Mouse (Mus musculus) E14TG2a.4 (cell line): ENCODE measurements around the gene Celsr3.

Source experiments
- H3K27me3 ChIP-seq: 2 replicates; pipeline ENCODE4 v1.6.1; 2014; ENCODE audit warnings: low read length, control low read depth; ENCODE audit not compliant: insufficient read depth
- H3K36me3 ChIP-seq: 2 replicates; pipeline ENCODE4 v1.6.1; 2014; ENCODE audit warnings: low read length, control low read depth; ENCODE audit not compliant: insufficient read depth
- H3K4me1 ChIP-seq: replicated peaks from 2 replicates; pipeline ENCODE4 v1.6.1; 2014; ENCODE audit warnings: low read depth, low read length, control low read depth
- H3K4me3 ChIP-seq: replicated peaks from 2 replicates; pipeline ENCODE4 v1.5.1; 2014; ENCODE audit warnings: mild to moderate bottlenecking, low read length
- H3K9me3 ChIP-seq: 2 replicates; pipeline ENCODE4 v1.6.1; 2014; ENCODE audit warnings: low read length, control low read depth
- CTCF ChIP-seq: conservative IDR thresholded peaks from 2 replicates; pipeline ENCODE4 v1.5.1; 2014; ENCODE audit warnings: low read length
- NANOG ChIP-seq: IDR thresholded peaks from 2 replicates; pipeline ENCODE4 v1.6.1; 2014; ENCODE audit warnings: borderline replicate concordance, low read length, mixed read lengths
- POU5F1 ChIP-seq: IDR thresholded peaks from 2 replicates; pipeline ENCODE4 v1.6.1; 2014; ENCODE audit warnings: low read length, borderline replicate concordance

The Celsr3 gene

DNA sequence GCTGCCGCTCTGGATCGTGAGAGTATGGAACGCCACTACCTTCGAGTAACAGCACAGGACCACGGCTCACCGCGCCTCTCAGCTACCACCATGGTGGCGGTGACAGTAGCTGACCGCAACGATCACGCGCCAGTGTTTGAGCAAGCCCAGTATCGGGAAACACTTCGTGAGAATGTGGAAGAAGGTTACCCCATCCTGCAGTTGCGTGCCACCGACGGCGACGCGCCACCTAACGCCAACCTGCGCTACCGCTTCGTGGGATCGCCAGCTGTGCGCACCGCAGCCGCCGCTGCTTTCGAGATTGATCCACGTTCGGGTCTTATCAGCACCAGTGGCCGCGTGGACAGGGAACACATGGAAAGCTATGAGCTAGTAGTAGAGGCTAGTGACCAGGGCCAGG is 1.3 kb downstream of the Celsr3 start:
- H3K36me3 ChIP-seq = peaks cover 27% of the 10 kb centered on the region
- TF ChIP-seq NANOG (no peak), CTCF (no peak)
- H3K4me1 ChIP-seq = peaks cover 51% of the 10 kb centered on the region
- no peaks in the 10 kb centered on the region for H3K9me3 ChIP-seq
- peak overlapping the region; percentile 80 for H3K4me3 ChIP-seq
- H3K27me3 ChIP-seq = peaks cover 70% of the 10 kb centered on the region

DNA sequence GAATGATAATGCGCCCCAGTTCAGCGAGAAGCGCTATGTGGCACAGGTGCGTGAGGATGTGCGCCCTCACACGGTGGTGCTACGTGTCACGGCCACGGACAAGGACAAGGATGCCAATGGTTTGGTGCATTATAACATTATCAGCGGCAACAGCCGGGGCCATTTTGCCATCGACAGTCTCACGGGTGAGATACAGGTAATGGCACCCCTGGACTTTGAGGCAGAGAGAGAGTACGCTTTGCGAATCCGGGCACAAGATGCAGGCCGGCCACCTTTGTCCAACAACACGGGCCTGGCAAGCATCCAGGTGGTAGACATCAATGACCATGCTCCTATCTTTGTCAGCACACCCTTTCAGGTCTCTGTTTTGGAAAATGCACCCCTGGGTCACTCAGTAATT is 1.8 kb downstream of the Celsr3 start:
- H3K27me3 ChIP-seq = peaks cover 71% of the 10 kb centered on the region
- no peaks in the 10 kb centered on the region for H3K9me3 ChIP-seq
- peaks cover 55% of the 10 kb centered on the region for H3K4me1 ChIP-seq
- peak overlapping the region; percentile 80 for H3K4me3 ChIP-seq
- TF ChIP-seq NANOG (no peak), CTCF (no peak), POU5F1 (no peak)
- H3K36me3 ChIP-seq = peaks cover 27% of the 10 kb centered on the region

DNA sequence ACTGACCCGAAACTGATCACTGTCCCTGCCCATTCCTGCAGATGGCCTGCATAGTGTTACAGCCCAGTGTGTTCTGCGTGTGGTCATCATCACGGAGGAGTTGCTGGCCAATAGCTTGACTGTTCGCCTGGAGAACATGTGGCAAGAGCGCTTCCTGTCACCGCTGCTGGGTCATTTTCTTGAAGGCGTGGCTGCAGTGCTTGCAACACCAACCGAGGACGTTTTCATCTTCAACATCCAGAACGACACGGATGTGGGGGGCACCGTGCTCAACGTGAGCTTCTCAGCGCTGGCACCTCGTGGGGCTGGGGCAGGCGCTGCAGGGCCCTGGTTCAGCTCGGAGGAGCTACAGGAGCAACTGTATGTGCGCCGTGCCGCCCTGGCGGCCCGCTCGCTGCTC is 5.5 kb downstream of the Celsr3 start:
- TF ChIP-seq CTCF = no peak
- no peak for TF ChIP-seq NANOG
- TF ChIP-seq POU5F1 = no peak
- Histone ChIP-seq H3K4me3 (peak overlapping the region; percentile 84), H3K27me3 (peaks cover 61% of the 10 kb centered on the region), H3K4me1 (peaks cover 36% of the 10 kb centered on the region), H3K9me3 (no peaks in the 10 kb centered on the region), H3K36me3 (peaks cover 64% of the 10 kb centered on the region)

DNA sequence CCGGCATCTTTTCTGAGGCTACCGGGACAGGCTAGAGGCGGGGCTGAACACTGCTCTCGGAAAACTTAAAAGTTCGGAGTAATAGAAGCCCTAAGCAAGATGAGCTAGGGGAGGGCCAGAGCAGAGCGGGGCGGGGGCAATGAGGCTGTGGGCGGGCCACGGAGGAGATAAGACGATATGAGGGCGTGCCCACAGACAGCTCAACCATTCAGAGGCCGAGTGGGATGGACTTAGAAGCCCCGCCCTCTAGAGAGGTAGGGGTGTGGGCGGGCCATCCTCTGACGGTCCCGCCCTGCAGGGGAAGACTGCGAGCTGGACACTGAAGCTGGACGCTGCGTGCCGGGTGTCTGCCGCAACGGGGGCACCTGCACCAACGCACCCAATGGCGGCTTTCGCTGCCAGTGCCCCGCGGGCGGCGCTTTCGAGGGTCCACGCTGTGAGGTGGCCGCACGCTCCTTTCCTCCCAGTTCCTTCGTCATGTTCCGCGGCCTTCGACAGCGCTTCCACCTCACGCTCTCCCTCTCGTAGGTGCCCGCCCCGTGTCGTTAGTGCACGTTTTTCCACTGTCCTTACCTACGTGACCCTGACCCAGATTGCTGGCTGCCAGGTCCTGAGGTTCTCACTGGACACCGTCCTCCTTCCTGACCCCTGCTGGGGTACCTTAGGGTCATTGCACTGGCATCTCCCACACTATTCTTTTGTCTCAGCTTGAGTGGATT is 6.4 kb downstream of the Celsr3 start:
- TF ChIP-seq NANOG = no peak
- TF ChIP-seq POU5F1 = no peak
- no peak for TF ChIP-seq CTCF
- Histone ChIP-seq H3K9me3 (no peaks in the 10 kb centered on the region), H3K4me3 (peak overlapping the region; percentile 84), H3K36me3 (peaks cover 72% of the 10 kb centered on the region), H3K4me1 (peaks cover 29% of the 10 kb centered on the region), H3K27me3 (peaks cover 54% of the 10 kb centered on the region)

DNA sequence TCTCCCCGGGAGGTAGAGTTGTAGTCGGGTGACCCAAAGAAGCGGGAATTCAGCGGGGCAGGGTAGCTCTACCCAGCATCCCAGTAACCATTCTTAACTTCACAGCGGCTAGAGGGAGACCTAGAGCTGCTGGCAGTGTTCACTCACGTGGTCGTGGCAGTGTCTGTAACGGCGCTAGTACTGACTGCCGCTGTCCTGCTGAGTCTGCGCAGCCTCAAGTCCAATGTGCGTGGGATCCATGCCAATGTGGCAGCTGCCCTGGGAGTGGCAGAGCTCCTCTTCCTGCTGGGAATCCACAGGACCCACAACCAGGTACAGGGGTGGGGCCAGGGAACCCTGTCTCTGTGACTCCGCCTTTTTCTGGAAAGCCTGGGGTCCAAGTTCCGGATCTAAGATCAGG is 16.9 kb downstream of the Celsr3 start:
- peak overlapping the region; percentile 67 for H3K4me3 ChIP-seq
- H3K36me3 ChIP-seq = peaks cover 71% of the 10 kb centered on the region
- TF ChIP-seq NANOG (no peak), CTCF (no peak), POU5F1 (no peak)
- H3K4me1 ChIP-seq = peaks cover 65% of the 10 kb centered on the region
- H3K27me3 ChIP-seq = peaks cover 7% of the 10 kb centered on the region; the same call in 1 of the 2 replicates
- H3K9me3 ChIP-seq = no peaks in the 10 kb centered on the region

DNA sequence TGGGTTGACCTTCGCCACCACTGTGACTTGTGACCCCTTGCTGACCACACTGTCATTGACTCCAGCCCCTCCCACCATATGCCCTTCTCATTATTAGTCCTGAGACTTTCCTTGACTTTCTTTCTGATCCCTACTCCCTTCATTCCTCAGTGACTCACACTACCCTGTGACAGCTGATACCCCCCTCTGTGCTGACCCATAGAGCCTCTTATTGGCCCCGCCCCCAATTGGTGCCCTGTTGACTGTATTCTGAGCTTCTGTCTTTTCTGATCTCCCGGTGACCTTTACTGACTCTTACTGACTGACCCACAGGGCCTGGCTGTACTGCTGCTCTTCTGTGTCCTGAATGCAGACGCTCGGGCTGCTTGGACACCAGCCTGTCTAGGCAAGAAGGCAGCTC is 19.3 kb downstream of the Celsr3 start:
- no peak for TF ChIP-seq NANOG
- no peak for TF ChIP-seq POU5F1
- no peak for TF ChIP-seq CTCF
- Histone ChIP-seq H3K27me3 (peaks cover 14% of the 10 kb centered on the region), H3K4me3 (no peak overlapping the region), H3K36me3 (peaks cover 54% of the 10 kb centered on the region), H3K9me3 (no peaks in the 10 kb centered on the region), H3K4me1 (peaks cover 83% of the 10 kb centered on the region)

DNA sequence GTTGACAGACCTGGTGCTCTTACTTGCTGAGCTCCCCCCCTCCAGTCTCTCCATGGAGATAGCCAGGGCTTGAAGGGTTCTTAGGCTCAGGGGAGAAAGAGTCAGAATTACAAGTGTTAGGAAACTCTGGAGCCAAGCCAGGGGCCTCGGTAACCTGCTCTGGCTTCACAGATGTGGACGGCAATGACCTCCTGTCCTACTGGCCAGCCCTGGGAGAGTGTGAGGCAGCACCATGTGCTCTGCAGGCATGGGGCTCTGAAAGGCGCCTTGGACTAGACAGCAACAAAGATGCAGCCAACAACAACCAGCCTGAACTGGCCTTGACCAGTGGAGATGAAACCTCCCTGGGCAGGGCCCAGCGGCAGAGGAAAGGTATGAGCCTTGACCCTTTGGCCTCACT is 21.3 kb downstream of the Celsr3 start:
- TF ChIP-seq POU5F1 (no peak), CTCF (no peak), NANOG (no peak)
- H3K4me1 ChIP-seq = peaks cover 84% of the 10 kb centered on the region
- H3K9me3 ChIP-seq = no peaks in the 10 kb centered on the region
- H3K27me3 ChIP-seq = peaks cover 14% of the 10 kb centered on the region
- peaks cover 41% of the 10 kb centered on the region for H3K36me3 ChIP-seq
- H3K4me3 ChIP-seq = peak overlapping the region; percentile 68; the same call in 1 of the 2 replicates

DNA sequence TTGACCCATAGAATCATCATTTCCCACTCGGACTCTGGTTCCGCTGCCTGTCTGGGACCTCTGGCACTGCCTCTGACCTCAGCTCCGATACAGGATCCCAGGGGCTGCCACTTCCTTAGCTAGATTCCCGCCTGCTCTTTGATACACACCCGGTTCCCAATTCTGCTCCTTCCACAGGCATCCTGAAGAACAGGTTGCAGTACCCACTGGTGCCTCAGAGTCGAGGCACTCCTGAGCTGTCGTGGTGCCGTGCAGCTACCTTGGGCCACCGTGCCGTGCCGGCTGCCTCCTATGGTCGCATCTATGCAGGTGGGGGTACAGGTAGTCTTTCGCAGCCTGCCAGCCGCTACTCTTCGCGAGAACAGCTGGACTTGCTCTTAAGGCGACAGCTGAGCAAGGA is 22.3 kb downstream of the Celsr3 start:
- Histone ChIP-seq H3K4me1 (peaks cover 84% of the 10 kb centered on the region), H3K27me3 (peaks cover 14% of the 10 kb centered on the region), H3K9me3 (no peaks in the 10 kb centered on the region), H3K4me3 (peak overlapping the region; percentile 68), H3K36me3 (peaks cover 41% of the 10 kb centered on the region)
- no peak for TF ChIP-seq CTCF
- TF ChIP-seq POU5F1 = no peak
- no peak for TF ChIP-seq NANOG

DNA sequence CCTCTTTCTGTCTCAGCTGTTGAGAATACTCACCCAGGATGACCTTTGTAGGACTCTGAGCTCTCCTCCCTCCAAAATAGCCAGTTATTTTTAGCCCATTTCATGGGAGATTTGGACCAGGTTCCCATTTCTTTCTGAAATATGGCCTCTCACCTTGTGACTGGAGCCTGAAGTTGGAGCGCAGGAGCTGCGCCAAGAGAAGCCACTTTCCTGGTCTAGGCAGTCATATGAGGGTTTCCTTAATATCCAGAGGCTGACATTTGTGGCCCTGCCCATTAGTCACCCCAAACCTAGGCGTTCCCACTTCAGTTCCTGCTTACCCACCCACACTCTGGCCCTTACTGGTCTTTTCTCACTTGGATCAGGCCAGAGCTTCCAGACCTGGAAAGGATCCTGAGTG is 26.9 kb downstream of the Celsr3 start, which contains the start of gene Slc26a6:
TSS of gene Slc26a6 (plus strand) at position 308 of the 400 bp plus-strand sequence.
- H3K9me3 ChIP-seq = no peaks in the 10 kb centered on the region
- peaks cover 18% of the 10 kb centered on the region for H3K27me3 ChIP-seq
- peak within 1 kb of the TSS; percentile 99 for H3K4me3 ChIP-seq
- TF ChIP-seq POU5F1 = no peak
- no peak for TF ChIP-seq NANOG
- no peak for TF ChIP-seq CTCF
- peaks cover 25% of the 10 kb centered on the region for H3K36me3 ChIP-seq
- H3K4me1 ChIP-seq = peaks cover 64% of the 10 kb centered on the region
